Mouse (Mus musculus): Measurements from ENCODE around the gene Sar1a. TPM values are rescaled to one million over a fixed set of nuclear protein-coding genes. Genes with fewer than 3 reads are reported as not detected.

The Sar1a gene
- polyA plus RNA-seq, 1 experiment from 2014 or later = 225 TPM

- Histone ChIP-seq H3K27ac (peak overlapping the region; percentile 85), H3K9me3 (no peaks in the 10 kb centered on the region), H3K27me3 (ENCODE audit: poor library complexity, severe bottlenecking) (no peaks in the 10 kb centered on the region), H3K36me3 (replicated peaks) (peaks cover 62% of the 10 kb centered on the region), H3K4me1 (peaks cover 29% of the 10 kb centered on the region), H3K4me3 (peak overlapping the region; percentile 99)
- DNase-seq (ENCODE audit: extremely low spot score, low spot score) = peak; percentile 27
- under 1% methylated on average over 107 of the region's 111 CpGs for WGBS
Observed at GRCm38 (mm10) chr10:61695703-61696559, 15.8 kb downstream of the Sar1a start.

GRCm38 (mm10) chr10:61696560-61696823 lies 16.4 kb downstream of the Sar1a start:
- Histone ChIP-seq H3K36me3 (replicated peaks) (peaks cover 62% of the 10 kb centered on the region), H3K4me3 (peak overlapping the region; percentile 99), H3K9me3 (no peaks in the 10 kb centered on the region), H3K4me1 (peaks cover 29% of the 10 kb centered on the region), H3K27ac (peak overlapping the region; percentile 85; the same call in 1 of the 2 replicates), H3K27me3 (ENCODE audit: poor library complexity, severe bottlenecking) (no peaks in the 10 kb centered on the region)
- WGBS = 15% methylated on average over 19 of the region's 19 CpGs
- no peak for DNase-seq (ENCODE audit: extremely low spot score, low spot score)

DNA sequence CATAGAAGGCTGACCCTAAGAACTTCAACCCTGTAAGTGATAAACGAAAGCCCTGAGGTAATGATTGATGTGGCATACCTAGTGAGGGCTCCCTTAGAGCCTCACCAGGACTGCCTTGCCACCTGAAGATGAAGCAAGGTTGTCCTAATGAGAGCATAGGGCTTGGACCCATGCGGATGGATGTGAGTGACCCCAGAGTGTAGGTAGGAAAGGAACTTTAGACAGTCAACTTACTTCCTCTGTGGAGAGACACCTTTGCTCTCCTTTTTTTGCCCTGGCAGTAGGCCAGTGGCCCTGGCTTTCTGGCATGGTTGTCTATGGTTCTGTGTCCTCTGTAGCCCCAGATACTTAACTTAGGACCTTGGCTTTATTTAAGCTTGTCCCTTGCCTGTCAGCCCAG lies 16.9 kb downstream of the Sar1a start:
- no peak overlapping the region for H3K27ac ChIP-seq
- H3K27me3 ChIP-seq (ENCODE audit: poor library complexity, severe bottlenecking) = no peaks in the 10 kb centered on the region
- 93% methylated on average over 2 of the region's 2 CpGs for WGBS
- DNase-seq (ENCODE audit: extremely low spot score, low spot score) = no peak
- H3K36me3 ChIP-seq (replicated peaks) = peaks cover 62% of the 10 kb centered on the region
- no peaks in the 10 kb centered on the region for H3K9me3 ChIP-seq
- H3K4me1 ChIP-seq = peaks cover 29% of the 10 kb centered on the region
- peak overlapping the region; percentile 99 for H3K4me3 ChIP-seq

GRCm38 (mm10) chr10:61704663-61705062 lies 24.6 kb downstream of the Sar1a start:
- no peak for DNase-seq (ENCODE audit: extremely low spot score, low spot score)
- Histone ChIP-seq H3K27ac (no peak overlapping the region), H3K27me3 (ENCODE audit: poor library complexity, severe bottlenecking) (no peaks in the 10 kb centered on the region), H3K9me3 (no peaks in the 10 kb centered on the region), H3K36me3 (replicated peaks) (peaks cover 44% of the 10 kb centered on the region), H3K4me3 (no peak overlapping the region), H3K4me1 (no peaks in the 10 kb centered on the region)
- WGBS = 77% methylated on average over 4 of the region's 4 CpGs

- Histone ChIP-seq H3K4me3 (no peak overlapping the region), H3K4me1 (no peaks in the 10 kb centered on the region), H3K36me3 (replicated peaks) (peaks cover 29% of the 10 kb centered on the region), H3K27me3 (ENCODE audit: poor library complexity, severe bottlenecking) (no peaks in the 10 kb centered on the region), H3K27ac (no peak overlapping the region), H3K9me3 (no peaks in the 10 kb centered on the region)
- WGBS = 79% methylated on average over 6 of the region's 6 CpGs
- DNase-seq (ENCODE audit: extremely low spot score, low spot score) = no peak
Observed at GRCm38 (mm10) chr10:61706412-61707375, 26.6 kb downstream of the Sar1a start.

DNA sequence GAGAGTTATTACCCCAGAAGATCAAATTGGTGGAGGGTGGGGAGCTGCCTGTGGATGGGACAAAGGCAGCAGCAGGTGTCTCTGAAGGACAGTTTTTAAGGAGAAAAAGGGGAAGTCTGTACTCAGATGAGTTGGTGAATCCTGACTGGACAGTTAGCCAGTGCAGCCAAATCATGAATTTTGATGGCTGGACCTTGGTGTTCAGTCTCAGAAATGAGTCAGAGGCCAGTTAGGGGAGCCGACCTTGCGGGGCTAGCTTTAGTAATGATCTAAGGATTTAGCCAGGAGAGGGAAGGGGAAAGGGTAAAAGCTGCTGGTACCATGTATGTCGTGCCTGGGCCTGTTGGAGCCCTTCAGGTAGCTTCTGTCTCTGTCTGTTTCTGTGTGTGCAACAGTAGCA lies 33.5 kb downstream of the Sar1a start:
- Histone ChIP-seq H3K4me1 (peaks cover 16% of the 10 kb centered on the region), H3K9me3 (no peaks in the 10 kb centered on the region), H3K27me3 (ENCODE audit: poor library complexity, severe bottlenecking) (peaks cover 37% of the 10 kb centered on the region), H3K27ac (no peak overlapping the region), H3K36me3 (replicated peaks) (no peaks in the 10 kb centered on the region), H3K4me3 (no peak overlapping the region)
- WGBS = 73% methylated on average over 3 of the region's 3 CpGs
- DNase-seq (ENCODE audit: extremely low spot score, low spot score) = no peak

GRCm38 (mm10) chr10:61714146-61714545 lies 34.0 kb downstream of the Sar1a start:
- Histone ChIP-seq H3K27me3 (ENCODE audit: poor library complexity, severe bottlenecking) (peaks cover 37% of the 10 kb centered on the region), H3K27ac (no peak overlapping the region), H3K4me1 (peaks cover 16% of the 10 kb centered on the region), H3K9me3 (no peaks in the 10 kb centered on the region), H3K4me3 (no peak overlapping the region), H3K36me3 (replicated peaks) (no peaks in the 10 kb centered on the region)
- no peak for DNase-seq (ENCODE audit: extremely low spot score, low spot score)
- 90% methylated on average over 4 of the region's 4 CpGs for WGBS

DNA sequence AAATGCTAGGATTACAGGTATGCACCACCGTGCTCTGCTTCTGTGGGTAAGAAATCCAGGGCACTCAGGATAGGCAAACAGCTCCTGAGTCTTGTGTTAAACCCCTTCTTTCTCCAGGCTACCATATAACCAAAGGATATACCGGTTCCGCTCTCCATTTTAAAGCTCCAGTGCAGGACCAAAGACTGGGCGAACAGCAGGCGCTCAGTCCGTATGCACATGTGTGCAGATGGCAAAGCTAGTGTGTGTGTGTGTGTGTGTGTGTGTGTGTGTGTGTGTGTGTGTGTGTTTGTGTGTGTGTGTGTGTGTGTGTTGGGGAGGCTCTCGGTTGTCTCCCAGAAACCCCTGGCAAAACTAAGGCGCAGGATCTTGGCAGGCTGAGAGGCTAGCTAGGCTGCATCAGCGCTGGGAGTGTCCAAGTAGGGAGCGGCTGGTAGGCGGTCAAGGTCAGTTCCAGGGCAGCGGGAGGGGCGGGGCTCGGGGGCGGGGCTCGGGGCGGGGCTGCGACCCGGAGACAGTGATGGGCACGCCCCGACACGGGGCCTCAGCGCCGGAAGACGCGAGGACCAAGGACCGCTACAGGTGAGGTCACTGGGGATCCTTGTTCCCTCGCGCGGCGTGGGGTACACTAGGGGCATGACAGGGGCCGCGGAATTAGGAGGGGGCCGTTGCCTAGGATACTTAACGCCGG lies 34.8 kb downstream of the Sar1a start, which contains the start of gene Aifm2:
Gene Aifm2, plus strand, starts transcription at position 493 of the 691 bp plus-strand sequence.
- Histone ChIP-seq H3K36me3 (replicated peaks) (no peaks in the 10 kb centered on the region), H3K4me1 (peaks cover 16% of the 10 kb centered on the region), H3K4me3 (peak within 1 kb of the TSS; percentile 60), H3K27ac (peak within 1 kb of the TSS; percentile 67), H3K27me3 (ENCODE audit: poor library complexity, severe bottlenecking) (peaks cover 37% of the 10 kb centered on the region), H3K9me3 (no peaks in the 10 kb centered on the region)
- peak; percentile 82 for DNase-seq (ENCODE audit: extremely low spot score, low spot score)
- WGBS = 17% methylated on average over 34 of the region's 36 CpGs

DNA sequence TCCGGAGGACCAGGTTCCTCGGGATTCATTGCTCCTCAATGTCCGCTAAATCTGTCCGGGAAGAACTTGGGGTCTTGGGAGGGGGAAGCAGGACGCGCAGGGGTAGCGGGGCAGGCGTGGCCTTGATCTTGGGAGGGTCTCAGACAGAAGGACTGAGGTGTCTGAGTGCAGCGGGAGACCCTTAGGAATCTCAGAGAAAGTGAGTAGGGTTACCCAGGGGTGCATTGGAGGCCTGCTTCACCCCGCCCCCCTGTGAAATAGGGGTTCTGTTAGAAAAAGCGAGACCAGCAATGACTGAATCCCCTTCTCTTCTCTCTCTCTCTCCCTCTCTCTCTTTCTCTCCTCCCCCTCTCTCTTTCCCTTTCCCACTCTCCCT lies 35.4 kb downstream of the Sar1a start:
- Histone ChIP-seq H3K36me3 (replicated peaks) (no peaks in the 10 kb centered on the region), H3K27me3 (ENCODE audit: poor library complexity, severe bottlenecking) (peaks cover 37% of the 10 kb centered on the region)

DNA sequence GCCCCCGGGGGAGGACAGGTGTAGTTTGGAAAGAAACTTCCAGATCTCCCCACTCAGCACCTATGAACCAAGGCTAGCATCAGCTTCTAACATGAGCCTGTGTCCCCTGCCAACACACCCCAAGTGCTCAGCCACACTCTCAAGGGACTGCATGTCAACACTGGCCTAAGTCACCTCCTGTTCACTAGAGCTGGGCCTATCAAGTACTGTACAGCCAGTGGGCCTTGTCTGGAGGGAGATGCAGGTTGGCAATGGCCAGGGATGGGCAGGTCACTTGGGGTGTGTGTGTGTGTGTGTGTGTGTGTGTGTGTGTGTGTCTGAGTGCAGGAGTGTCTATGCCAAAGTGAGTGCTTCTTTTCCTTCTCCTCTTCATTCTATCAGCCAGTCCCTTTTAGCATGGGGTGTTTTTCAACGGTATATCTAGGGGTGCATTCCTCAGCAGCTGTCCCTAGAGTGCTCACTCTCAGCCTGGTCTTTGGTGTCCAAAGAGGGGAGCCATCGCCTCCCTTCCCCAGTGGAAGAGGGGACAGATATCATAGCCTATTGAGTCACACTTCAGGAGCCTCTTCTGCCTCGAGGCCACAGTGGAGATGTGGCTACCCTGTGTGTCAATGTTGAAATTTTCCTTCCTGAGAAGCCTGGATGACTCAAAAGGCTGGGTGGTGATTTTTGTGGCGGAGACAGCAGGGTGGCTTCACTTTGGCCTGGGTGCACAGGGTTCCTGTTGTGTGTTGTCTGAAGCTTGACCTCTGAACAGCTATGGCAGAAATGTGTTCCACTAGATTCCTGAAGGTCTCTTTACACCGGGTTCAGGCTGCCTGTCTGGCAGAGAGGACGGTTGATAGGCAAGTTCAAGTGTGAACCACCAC lies 36.1 kb downstream of the Sar1a start:
- H3K9me3 ChIP-seq = no peaks in the 10 kb centered on the region; the same call in 1 of the 2 replicates
- 71% methylated on average over 7 of the region's 7 CpGs for WGBS
- no peaks in the 10 kb centered on the region for H3K36me3 ChIP-seq (replicated peaks)
- H3K4me3 ChIP-seq = peak overlapping the region; percentile 60
- peaks cover 16% of the 10 kb centered on the region for H3K4me1 ChIP-seq
- H3K27ac ChIP-seq = no peak overlapping the region
- no peak for DNase-seq (ENCODE audit: extremely low spot score, low spot score)
- peaks cover 37% of the 10 kb centered on the region for H3K27me3 ChIP-seq (ENCODE audit: poor library complexity, severe bottlenecking)

More for the DNA sequence above, 35.4 kb downstream of the Sar1a start:
- peak overlapping the region; percentile 67 for H3K27ac ChIP-seq
- no peak for DNase-seq (ENCODE audit: extremely low spot score, low spot score)
- peaks cover 16% of the 10 kb centered on the region for H3K4me1 ChIP-seq
- 4% methylated on average over 11 of the region's 11 CpGs for WGBS
- peak overlapping the region; percentile 60 for H3K4me3 ChIP-seq
- no peaks in the 10 kb centered on the region; the same call in 1 of the 2 replicates for H3K9me3 ChIP-seq

GRCm38 (mm10) chr10:61717406-61718296 lies 37.6 kb downstream of the Sar1a start:
- Histone ChIP-seq H3K9me3 (no peaks in the 10 kb centered on the region; the same call in 1 of the 2 replicates), H3K4me3 (no peak overlapping the region), H3K27me3 (ENCODE audit: poor library complexity, severe bottlenecking) (peaks cover 37% of the 10 kb centered on the region), H3K27ac (no peak overlapping the region), H3K4me1 (peaks cover 16% of the 10 kb centered on the region), H3K36me3 (replicated peaks) (no peaks in the 10 kb centered on the region)
- DNase-seq (ENCODE audit: extremely low spot score, low spot score) = no peak
- 90% methylated on average over 12 of the region's 12 CpGs for WGBS
